Mouse (Mus musculus) ES-E14 (cell line): Measurements from ENCODE around the gene Klf6. TPM values are rescaled to one million over a fixed set of nuclear protein-coding genes. Genes with fewer than 3 reads are reported as not detected.

Source experiments
- DNase-seq: peaks from one replicate; pipeline ENCODE4 v3.0.0-alpha.2; 2013; ENCODE audit warnings: low read depth, low spot score
- H3K27ac ChIP-seq: 2 replicates; pipeline ENCODE4 v1.5.1; 2012; ENCODE audit warnings: low read depth, mild to moderate bottlenecking, low read length, moderate library complexity, mixed read lengths; ENCODE audit not compliant: poor library complexity, insufficient read depth, severe bottlenecking
- H3K36me3 ChIP-seq: 2 replicates; pipeline ENCODE4 v1.6.1; 2012; ENCODE audit warnings: mild to moderate bottlenecking, low read length, moderate library complexity, mixed read lengths; ENCODE audit not compliant: control insufficient read depth, poor library complexity, insufficient read depth, severe bottlenecking
- H3K4me1 ChIP-seq, 2 experiments: fragments of 150-350 bp in 1 of 2; sonication (generic) in 1 of 2; 2 replicates each; pipeline ENCODE4 v1.6.1; 2012; ENCODE audit warnings: low read length in 2 of 2, mild to moderate bottlenecking in 1 of 2, mixed read lengths in 1 of 2; ENCODE audit not compliant: control insufficient read depth in 2 of 2, insufficient read depth in 2 of 2, poor library complexity in 1 of 2
- H3K4me3 ChIP-seq, 2 experiments: fragments of 150-350 bp in 1 of 2; sonication (generic) in 1 of 2; 2 replicates each; pipeline ENCODE4 v1.5.1; 2012; ENCODE audit warnings: low read length in 2 of 2, low read depth in 1 of 2, mild to moderate bottlenecking in 1 of 2, mixed read lengths in 1 of 2; ENCODE audit not compliant: insufficient read depth in 1 of 2, poor library complexity in 1 of 2, severe bottlenecking in 1 of 2
- H3K9ac ChIP-seq: 2 replicates; pipeline ENCODE4 v1.6.1; 2012; ENCODE audit warnings: low read depth, mild to moderate bottlenecking, low read length, mixed read lengths; ENCODE audit not compliant: poor library complexity, insufficient read depth, severe bottlenecking
- H3K9me3 ChIP-seq: fragments of 150-350 bp; sonication (generic); 2 replicates; pipeline ENCODE4 v1.6.1; 2012; ENCODE audit warnings: low read depth, mild to moderate bottlenecking, low read length; ENCODE audit not compliant: control insufficient read depth, insufficient read depth
- CHD2 ChIP-seq: IDR thresholded peaks from 2 replicates; pipeline ENCODE4 v1.6.1; 2014; ENCODE audit warnings: mild to moderate bottlenecking, low read depth, low read length, inconsistent platforms
- HCFC1 ChIP-seq: IDR thresholded peaks from 2 replicates; pipeline ENCODE4 v1.6.1; 2012; ENCODE audit warnings: low read length, inconsistent platforms, borderline replicate concordance; ENCODE audit not compliant: insufficient read depth
- MAFK ChIP-seq: IDR thresholded peaks from 2 replicates; pipeline ENCODE4 v1.6.1; 2014; ENCODE audit warnings: mild to moderate bottlenecking, low read depth, low read length, inconsistent platforms; ENCODE audit not compliant: insufficient read depth
- ZC3H11A ChIP-seq: IDR thresholded peaks from 2 replicates; pipeline ENCODE4 v1.6.1; 2012; ENCODE audit warnings: low read depth, mild to moderate bottlenecking, inconsistent platforms, low read length, borderline replicate concordance
- ZNF384 ChIP-seq: IDR thresholded peaks from 2 replicates; pipeline ENCODE4 v1.6.1; 2012; ENCODE audit warnings: low read depth, low read length, inconsistent platforms
- in situ Hi-C, 2 experiments: fragments of 600-800 bp; cut with MboI; formaldehyde crosslinking; loops; one replicate each; pipeline ENCODE4 v1.15.1; 2025; ENCODE audit warnings: low sequenced_read_pairs in 2 of 2, inconsistent platforms in 1 of 2; ENCODE audit not compliant: unreplicated experiment in 2 of 2
- total RNA-seq: library from RNA; depleted of rRNA; stranded (reverse); fragments of 300-350 nt; gene quantifications from 2 replicates; pipeline ENCODE4 v1.2.3, GENCODE M21; 2012; rRNA removed

The Klf6 gene
- total RNA-seq, result 36.0 and 53.8 TPM in 2 replicates

DNA sequence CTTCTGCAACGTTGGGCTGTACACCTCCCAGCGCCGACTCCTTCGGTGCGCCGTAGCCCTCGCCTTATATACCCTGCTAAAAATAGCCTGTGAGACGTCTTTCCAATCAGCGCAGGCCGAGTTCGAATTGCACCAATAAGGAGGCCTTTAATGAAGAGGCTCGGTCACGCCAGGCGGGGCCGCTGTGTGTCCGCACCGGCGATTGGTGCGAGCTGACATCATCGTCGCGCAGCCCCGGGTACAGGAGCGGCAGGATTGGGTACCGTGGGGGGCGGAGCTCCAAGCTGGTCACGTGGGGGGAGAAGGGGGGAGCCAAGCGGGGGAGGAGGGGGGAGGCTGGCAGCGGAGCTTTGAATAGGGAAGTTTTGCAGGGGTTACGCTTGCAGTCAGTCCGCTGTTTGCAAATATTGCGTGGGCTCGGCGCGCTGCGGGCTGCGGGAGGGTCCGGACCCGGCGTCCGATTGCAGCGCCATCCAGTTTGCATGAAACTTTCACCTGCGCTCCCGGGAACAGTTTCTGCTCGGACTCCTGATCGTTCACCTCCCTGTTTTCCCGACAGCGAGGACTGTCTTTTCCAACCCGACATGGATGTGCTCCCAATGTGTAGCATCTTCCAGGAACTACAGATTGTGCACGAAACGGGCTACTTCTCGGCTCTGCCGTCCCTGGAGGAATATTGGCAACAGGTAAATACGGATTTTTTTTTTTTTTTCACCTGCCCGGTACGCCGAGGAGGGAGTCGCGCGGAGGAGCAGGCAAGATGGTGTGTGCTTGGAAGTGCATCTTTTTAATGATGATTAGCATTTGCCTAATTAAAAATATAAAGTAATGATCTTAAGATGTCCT is at the start of gene Klf6:
TSS of gene Klf6 (plus strand) at position 326 of the 846 bp plus-strand sequence.
- H3K9me3 ChIP-seq, result no peaks in the 10 kb centered on the region
- peaks cover 3 to 16% of the 10 kb centered on the region in 2 experiments; a peak in 3 of 4 replicates for H3K4me1 ChIP-seq
- H3K27ac ChIP-seq, result peak within 1 kb of the TSS; percentile 98
- TF ChIP-seq HCFC1, result no peak
- peak; percentile 65; the same call in 1 of the 2 replicates for TF ChIP-seq CHD2
- DNase-seq, result peak; percentile 97
- H3K9ac ChIP-seq, result peak within 1 kb of the TSS; percentile 95
- peak within 1 kb of the TSS; percentile 92 to 96 for H3K4me3 ChIP-seq
- H3K36me3 ChIP-seq, result peaks cover 13% of the 10 kb centered on the region
- in situ Hi-C loops, result loop anchor here in 1 of 2 experiments (10.0 kb wide), 1 partner anchor 167 kb away; no protein-coding TSS in a partner anchor

DNA sequence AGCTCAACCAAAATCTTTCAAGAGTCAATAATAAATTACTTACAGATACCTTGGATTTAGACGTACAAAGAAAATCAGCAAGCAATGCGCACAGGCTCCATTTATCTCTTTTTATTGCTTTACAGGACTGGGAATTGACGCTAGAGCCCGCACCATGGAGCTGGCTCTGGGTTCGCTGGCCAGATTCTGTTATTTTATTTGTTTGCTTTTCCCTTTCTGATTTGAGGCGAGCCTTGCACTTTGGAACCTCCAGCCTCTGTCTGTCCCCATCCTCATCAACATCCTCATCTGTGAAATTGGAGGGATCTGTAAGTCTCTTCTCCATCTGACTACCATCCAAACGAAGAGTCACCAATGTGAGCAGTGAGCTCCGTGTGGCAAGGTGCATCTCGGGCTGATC is 47.8 kb upstream of the Klf6 start:
- in situ Hi-C loops, result no loop called here

DNA sequence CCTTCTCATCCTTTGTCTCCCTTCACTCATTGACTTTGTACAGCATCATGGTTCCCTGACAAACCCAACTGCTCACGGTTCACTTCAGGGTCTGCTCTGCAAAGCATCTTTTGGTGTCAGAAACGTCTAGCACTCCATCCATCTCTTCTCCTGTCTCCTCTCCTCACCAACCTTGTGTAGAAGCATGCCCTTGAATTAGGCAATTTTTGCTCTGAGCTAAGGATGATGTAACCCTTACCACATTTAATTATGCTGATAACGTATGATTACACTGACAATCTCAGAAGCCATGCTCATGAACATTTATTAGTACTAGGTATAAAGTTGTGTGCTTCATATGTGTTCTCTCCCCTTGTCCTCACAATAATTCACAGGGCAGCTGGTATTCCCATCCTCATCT is 44.0 kb upstream of the Klf6 start:
- Histone ChIP-seq H3K27ac (no peak overlapping the region), H3K4me1 (no peaks in the 10 kb centered on the region), H3K9ac (no peak overlapping the region), H3K36me3 (no peaks in the 10 kb centered on the region), H3K4me3 (no peak overlapping the region), H3K9me3 (no peaks in the 10 kb centered on the region)
- DNase-seq, result no peak
- no peak for TF ChIP-seq ZNF384
- no peak for TF ChIP-seq HCFC1
- TF ChIP-seq MAFK, result no peak
- no peak for TF ChIP-seq CHD2
- TF ChIP-seq ZC3H11A, result no peak
- in situ Hi-C loops, result no loop called here

More for the DNA sequence above, 47.8 kb upstream of the Klf6 start:
- H3K4me1 ChIP-seq, result no peaks in the 10 kb centered on the region
- H3K27ac ChIP-seq, result no peak overlapping the region
- H3K9me3 ChIP-seq, result no peaks in the 10 kb centered on the region
- TF ChIP-seq ZNF384 (no peak), CHD2 (no peak), HCFC1 (no peak), MAFK (no peak)
- no peak overlapping the region for H3K4me3 ChIP-seq
- no peak overlapping the region for H3K9ac ChIP-seq
- no peak for DNase-seq
- H3K36me3 ChIP-seq, result no peaks in the 10 kb centered on the region

DNA sequence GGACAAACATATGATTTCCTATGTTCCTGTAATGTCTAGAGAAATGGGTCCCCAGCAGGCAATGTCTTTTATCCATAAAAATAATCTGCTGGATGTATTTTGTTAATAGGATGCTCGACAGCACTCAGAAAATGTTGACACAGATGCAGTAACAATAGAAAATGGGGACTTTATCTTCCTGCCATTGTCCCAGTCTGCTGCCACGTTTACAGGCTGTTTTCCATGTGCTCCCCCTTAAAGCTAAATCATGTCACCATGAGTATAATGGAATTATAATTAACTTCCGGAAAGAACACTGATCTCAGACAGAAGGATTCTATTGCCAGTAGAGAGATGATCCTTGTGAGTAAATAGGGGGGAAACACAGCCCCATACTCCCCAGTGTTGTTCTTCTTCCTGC is 42.1 kb upstream of the Klf6 start:
- Histone ChIP-seq H3K36me3 (no peaks in the 10 kb centered on the region), H3K27ac (no peak overlapping the region), H3K4me3 (no peak overlapping the region), H3K4me1 (no peaks in the 10 kb centered on the region), H3K9me3 (no peaks in the 10 kb centered on the region), H3K9ac (no peak overlapping the region)
- in situ Hi-C loops, result no loop called here
- TF ChIP-seq ZC3H11A (no peak), HCFC1 (no peak), ZNF384 (no peak), MAFK (no peak), CHD2 (no peak)
- DNase-seq, result no peak
